Mouse (Mus musculus): Measurements from ENCODE around the gene Otud7a.

Otud7a gene

GRCm38 (mm10) chr7:63444484-63445345 is at the start of gene Otud7a:
Gene Otud7a, plus strand, starts transcription at chr7:63444751.
- DNase-seq (ENCODE audit: low read depth, low spot score) = no peak

GRCm38 (mm10) chr7:63405988-63406387 is 38.6 kb upstream of the Otud7a start:
- no peak for DNase-seq (ENCODE audit: low read depth, low spot score)

GRCm38 (mm10) chr7:63445346-63445700 is 772 bp downstream of the Otud7a start:
- no peak for DNase-seq (ENCODE audit: low read depth, low spot score)

GRCm38 (mm10) chr7:63446951-63447350 is 2.4 kb downstream of the Otud7a start:
- DNase-seq (ENCODE audit: low read depth, low spot score) = no peak

GRCm38 (mm10) chr7:63455228-63455627 is 10.7 kb downstream of the Otud7a start:
- no peak for DNase-seq (ENCODE audit: low read depth, low spot score)

- no peak for DNase-seq (ENCODE audit: low read depth, low spot score)
Observed at GRCm38 (mm10) chr7:63462234-63462633, 17.7 kb downstream of the Otud7a start.

- DNase-seq (ENCODE audit: low read depth, low spot score) = no peak
Observed at GRCm38 (mm10) chr7:63462684-63463083, 18.1 kb downstream of the Otud7a start.

GRCm38 (mm10) chr7:63466729-63467128 is 22.2 kb downstream of the Otud7a start:
- DNase-seq (ENCODE audit: low read depth, low spot score) = no peak

GRCm38 (mm10) chr7:63468258-63468657 is 23.7 kb downstream of the Otud7a start:
- DNase-seq (ENCODE audit: low read depth, low spot score) = no peak

- DNase-seq (ENCODE audit: low read depth, low spot score) = no peak
Observed at GRCm38 (mm10) chr7:63483091-63483490, 38.5 kb downstream of the Otud7a start.

- no peak for DNase-seq (ENCODE audit: low read depth, low spot score)
Observed at GRCm38 (mm10) chr7:63497051-63497547, 52.5 kb downstream of the Otud7a start.

GRCm38 (mm10) chr7:63504202-63504601 is 59.7 kb downstream of the Otud7a start:
- DNase-seq (ENCODE audit: low read depth, low spot score) = no peak

- DNase-seq (ENCODE audit: low read depth, low spot score) = no peak
Observed at GRCm38 (mm10) chr7:63508079-63508478, 63.5 kb downstream of the Otud7a start.

GRCm38 (mm10) chr7:63509825-63510224 is 65.3 kb downstream of the Otud7a start:
- DNase-seq (ENCODE audit: low read depth, low spot score) = no peak

GRCm38 (mm10) chr7:63511458-63511857 is 66.9 kb downstream of the Otud7a start:
- no peak for DNase-seq (ENCODE audit: low read depth, low spot score)

GRCm38 (mm10) chr7:63512561-63512960 is 68.0 kb downstream of the Otud7a start:
- DNase-seq (ENCODE audit: low read depth, low spot score) = no peak

GRCm38 (mm10) chr7:63516141-63516895 is 71.8 kb downstream of the Otud7a start:
- no peak for DNase-seq (ENCODE audit: low read depth, low spot score)

- DNase-seq (ENCODE audit: low read depth, low spot score) = no peak
Observed at GRCm38 (mm10) chr7:63520299-63520698, 75.7 kb downstream of the Otud7a start.

- DNase-seq (ENCODE audit: low read depth, low spot score) = no peak
Observed at GRCm38 (mm10) chr7:63522403-63522802, 77.9 kb downstream of the Otud7a start.

- no peak for DNase-seq (ENCODE audit: low read depth, low spot score)
Observed at GRCm38 (mm10) chr7:63523051-63523450, 78.5 kb downstream of the Otud7a start.

- no peak for DNase-seq (ENCODE audit: low read depth, low spot score)
Observed at GRCm38 (mm10) chr7:63540293-63540692, 95.7 kb downstream of the Otud7a start.

GRCm38 (mm10) chr7:63554457-63554856 is 109.9 kb downstream of the Otud7a start:
- no peak for DNase-seq (ENCODE audit: low read depth, low spot score)

- DNase-seq (ENCODE audit: low read depth, low spot score) = no peak
Observed at GRCm38 (mm10) chr7:63556324-63556723, 111.8 kb downstream of the Otud7a start.
